Mouse (Mus musculus) brain, embryonic 14.5 days (tissue): ENCODE results near the gene Zbtb21. TPM values are rescaled to one million over a fixed set of nuclear protein-coding genes. Genes with fewer than 3 reads are reported as not detected.
"Not testable (repeated sequence)": the region's sequence is repeated elsewhere in the genome, so short reads cannot be mapped to it uniquely, and the experiment has no call there.

Source experiments
- DNase-seq: peaks from one replicate; pipeline ENCODE4 v3.0.0-alpha.2; 2011; ENCODE audit warnings: low read depth
- CTCF ChIP-seq: fragments of 200-500 bp; IDR thresholded peaks from 2 replicates; pipeline ENCODE4 v1.5.1; 2012; ENCODE audit warnings: inconsistent platforms, mild to moderate bottlenecking, moderate library complexity, borderline replicate concordance; ENCODE audit not compliant: insufficient read depth, insufficient read length; ENCODE audit errors: extremely low read depth
- POLR2A ChIP-seq: fragments of 200-500 bp; IDR thresholded peaks from 2 replicates; pipeline ENCODE4 v1.6.1; 2012; ENCODE audit warnings: mild to moderate bottlenecking, inconsistent platforms, borderline replicate concordance; ENCODE audit not compliant: poor library complexity, insufficient read depth, insufficient read length, severe bottlenecking; ENCODE audit errors: extremely low read depth
- polyA plus RNA-seq: library from polyadenylated mRNA; depleted of rRNA; stranded (reverse); fragments of >200 nt; gene quantifications from 2 replicates; pipeline ENCODE4 v1.2.3, GENCODE M21; 2012

The Zbtb21 gene
- polyA plus RNA-seq, 1 experiment = 17.4 TPM

- TF ChIP-seq CTCF (no peak), POLR2A (no peak)
- no peak for DNase-seq
Observed at GRCm38 (mm10) chr16:97961381-97962150, 856 bp downstream of the Zbtb21 start.

GRCm38 (mm10) chr16:97960348-97960747, 2.1 kb downstream of the Zbtb21 start:
- DNase-seq = no peak
- TF ChIP-seq CTCF (no peak), POLR2A (no peak)

- TF ChIP-seq POLR2A (no peak), CTCF (no peak)
- no peak for DNase-seq
Observed at GRCm38 (mm10) chr16:97958401-97958973, 3.9 kb downstream of the Zbtb21 start.

GRCm38 (mm10) chr16:97957626-97958025, 4.8 kb downstream of the Zbtb21 start:
- no peak for DNase-seq
- TF ChIP-seq CTCF = no peak
- no peak for TF ChIP-seq POLR2A

- no peak for TF ChIP-seq POLR2A
- no peak for TF ChIP-seq CTCF
- no peak for DNase-seq
Observed at GRCm38 (mm10) chr16:97956011-97956410, 6.4 kb downstream of the Zbtb21 start.

- DNase-seq = no peak
- no peak for TF ChIP-seq POLR2A
- no peak for TF ChIP-seq CTCF
Observed at GRCm38 (mm10) chr16:97953300-97953699, 9.1 kb downstream of the Zbtb21 start.

- DNase-seq = no peak
- no peak for TF ChIP-seq CTCF
Observed at GRCm38 (mm10) chr16:97952801-97953200, 9.6 kb downstream of the Zbtb21 start.

GRCm38 (mm10) chr16:97952371-97952770, 10.1 kb downstream of the Zbtb21 start:
- TF ChIP-seq CTCF (no peak), POLR2A (no peak)
- DNase-seq = no peak

- no peak for TF ChIP-seq POLR2A
- no peak for TF ChIP-seq CTCF
- no peak for DNase-seq
Observed at GRCm38 (mm10) chr16:97950061-97950460, 12.4 kb downstream of the Zbtb21 start.

- DNase-seq = no peak
- TF ChIP-seq CTCF (no peak), POLR2A (no peak)
Observed at GRCm38 (mm10) chr16:97948836-97949235, 13.6 kb downstream of the Zbtb21 start.

GRCm38 (mm10) chr16:97946993-97947392, 15.4 kb downstream of the Zbtb21 start:
- DNase-seq = not testable (repeated sequence)

GRCm38 (mm10) chr16:97941844-97942243, 20.6 kb downstream of the Zbtb21 start:
- TF ChIP-seq CTCF (no peak), POLR2A (no peak)
- DNase-seq = no peak

GRCm38 (mm10) chr16:97940471-97940973, 21.9 kb downstream of the Zbtb21 start:
- TF ChIP-seq CTCF = no peak
- no peak for TF ChIP-seq POLR2A
- DNase-seq = no peak

- TF ChIP-seq POLR2A = no peak
- no peak for TF ChIP-seq CTCF
- no peak for DNase-seq
Observed at GRCm38 (mm10) chr16:97935815-97936214, 26.6 kb downstream of the Zbtb21 start.
